Mouse (Mus musculus) lung, adult 2 months (tissue): ENCODE results near the gene Kalrn.

ENCODE experiments used
- CTCF ChIP-seq: fragments of 200-500 bp; IDR thresholded peaks from 2 replicates; pipeline ENCODE4 v1.5.1; 2011; ENCODE audit warnings: mild to moderate bottlenecking, low read length, control low read depth; ENCODE audit not compliant: insufficient read depth
- POLR2A ChIP-seq: fragments of 200-500 bp; IDR thresholded peaks from 2 replicates; pipeline ENCODE4 v1.6.1; 2011; ENCODE audit warnings: low read depth, mild to moderate bottlenecking, control low read depth, low read length, borderline replicate concordance; ENCODE audit errors: extremely low read depth

GRCm38 (mm10) chr16:34102742-34103141, 470.6 kb downstream of the Kalrn start:
- no peak for TF ChIP-seq CTCF
- TF ChIP-seq POLR2A, result no peak
